Mouse (Mus musculus) R1 (cell line): Measurements from ENCODE around the gene Appbp2.
"Not testable (repeated sequence)": the region's sequence is repeated elsewhere in the genome, so short reads cannot be mapped to it uniquely, and the experiment has no call there.

Experiments used
- DNase-seq: peaks from one replicate; pipeline ENCODE4 v3.0.0-alpha.2; 2018; ENCODE audit warnings: low read depth, low spot score

Gene Appbp2

GRCm38 (mm10) chr11:85163014-85163413 lies 71.9 kb downstream of the Appbp2 start:
- DNase-seq = not testable (repeated sequence)

GRCm38 (mm10) chr11:85157301-85157700 lies 77.6 kb downstream of the Appbp2 start:
- no peak for DNase-seq

- no peak for DNase-seq
These were observed 82.5 kb downstream of the Appbp2 start for GRCm38 (mm10) chr11:85152256-85152930.

- peak; percentile 97 for DNase-seq
These were observed 95.1 kb downstream of the Appbp2 start, which contains the start of gene Usp32 for GRCm38 (mm10) chr11:85139581-85140540. Gene Usp32 (minus strand): TSS chr11:85140161.

- DNase-seq = peak; percentile 9
These were observed 96.0 kb downstream of the Appbp2 start for GRCm38 (mm10) chr11:85138776-85139474.
